Mouse (Mus musculus) gastrocnemius, postnatal 4 days (tissue): ENCODE results near the gene Plppr3. TPM values are rescaled to one million over a fixed set of nuclear protein-coding genes. Genes with fewer than 3 reads are reported as not detected.
"Not testable (repeated sequence)": the region's sequence is repeated elsewhere in the genome, so short reads cannot be mapped to it uniquely, and the experiment has no call there.

Experiments used
- DNase-seq, 2 experiments: peaks; one replicate each; pipeline ENCODE4 v3.0.0; 2021 to 2022; ENCODE audit warnings: low spot score in 2 of 2, mixed read lengths in 2 of 2
- total RNA-seq, 2 experiments: library from RNA; stranded (reverse); gene quantifications; 2 replicates each; pipeline ENCODE4 v1.2.3; 2021

Gene Plppr3
- total RNA-seq, 2 experiments from 2014 or later: 1.2 to 1.3 TPM

GRCm38 (mm10) chr10:79906712-79907111, 32.3 kb upstream of the Plppr3 start:
- no peak for DNase-seq

- DNase-seq: no peak
These were observed 26.5 kb upstream of the Plppr3 start for GRCm38 (mm10) chr10:79900951-79901410.

GRCm38 (mm10) chr10:79897316-79898245, 23.1 kb upstream of the Plppr3 start:
- no peak for DNase-seq

- no peak for DNase-seq
These were observed 22.4 kb upstream of the Plppr3 start for GRCm38 (mm10) chr10:79896814-79897213.

- no peak for DNase-seq
These were observed 21.9 kb upstream of the Plppr3 start for GRCm38 (mm10) chr10:79896306-79896705.

- DNase-seq: peak; percentile 69 to 79
These were observed 18.2 kb upstream of the Plppr3 start for GRCm38 (mm10) chr10:79892451-79893118.

GRCm38 (mm10) chr10:79890670-79891069, 16.2 kb upstream of the Plppr3 start, which contains the start of gene Cfd:
TSS of gene Cfd (plus strand) at chr10:79890853.
- DNase-seq: no peak

- no peak for DNase-seq
These were observed 15.0 kb upstream of the Plppr3 start for GRCm38 (mm10) chr10:79889386-79889785.

GRCm38 (mm10) chr10:79886611-79887010, 12.2 kb upstream of the Plppr3 start:
- no peak for DNase-seq

GRCm38 (mm10) chr10:79886054-79886453, 11.6 kb upstream of the Plppr3 start, which contains the start of gene Elane:
TSS of gene Elane (plus strand) at chr10:79886247.
- DNase-seq: no peak

- DNase-seq: not testable (repeated sequence)
These were observed 10.5 kb upstream of the Plppr3 start for GRCm38 (mm10) chr10:79884938-79885337.

GRCm38 (mm10) chr10:79884446-79884845, 10.0 kb upstream of the Plppr3 start:
- no peak for DNase-seq

GRCm38 (mm10) chr10:79883297-79884084, 9.1 kb upstream of the Plppr3 start:
- DNase-seq: peak in 1 of 2 experiments; percentile 77

GRCm38 (mm10) chr10:79881981-79882380, 7.5 kb upstream of the Plppr3 start:
- DNase-seq: no peak

GRCm38 (mm10) chr10:79880721-79881120, 6.3 kb upstream of the Plppr3 start:
- DNase-seq: no peak

- DNase-seq: no peak
These were observed 5.1 kb upstream of the Plppr3 start for GRCm38 (mm10) chr10:79879527-79879926.

GRCm38 (mm10) chr10:79877757-79878156, 3.3 kb upstream of the Plppr3 start:
- no peak for DNase-seq

GRCm38 (mm10) chr10:79877174-79877573, 2.7 kb upstream of the Plppr3 start:
- no peak for DNase-seq

GRCm38 (mm10) chr10:79873715-79874289, 632 bp downstream of the Plppr3 start:
- DNase-seq: no peak

- DNase-seq: no peak
These were observed 1.1 kb downstream of the Plppr3 start for GRCm38 (mm10) chr10:79873313-79873712.

GRCm38 (mm10) chr10:79872862-79873261, 1.6 kb downstream of the Plppr3 start:
- no peak for DNase-seq
